Mouse (Mus musculus) gastrocnemius, postnatal 36 days (tissue): ENCODE data around the gene Trim17. TPM values are rescaled to one million over a fixed set of nuclear protein-coding genes. Genes with fewer than 3 reads are reported as not detected.

Source experiments
- DNase-seq, 2 experiments: peaks; one replicate each; pipeline ENCODE4 v3.0.0; 2022
- intact Hi-C: fragments of 180-260 bp; cut with DNase I; formaldehyde crosslinking; loops from one replicate; pipeline ENCODE4 v1.15.1; 2025
- microRNA-seq, 2 experiments: library from miRNA; unstranded; fragments of <30 nt; microRNA quantifications; one replicate each; pipeline ENCODE4 v1.2.0; 2021
- total RNA-seq, 2 experiments: library from RNA; stranded (reverse); gene quantifications; 2 replicates each; pipeline ENCODE4 v1.2.3; 2021

Trim17 gene
- total RNA-seq, 2 experiments from 2014 or later: 0.13 to 0.17 TPM

DNA sequence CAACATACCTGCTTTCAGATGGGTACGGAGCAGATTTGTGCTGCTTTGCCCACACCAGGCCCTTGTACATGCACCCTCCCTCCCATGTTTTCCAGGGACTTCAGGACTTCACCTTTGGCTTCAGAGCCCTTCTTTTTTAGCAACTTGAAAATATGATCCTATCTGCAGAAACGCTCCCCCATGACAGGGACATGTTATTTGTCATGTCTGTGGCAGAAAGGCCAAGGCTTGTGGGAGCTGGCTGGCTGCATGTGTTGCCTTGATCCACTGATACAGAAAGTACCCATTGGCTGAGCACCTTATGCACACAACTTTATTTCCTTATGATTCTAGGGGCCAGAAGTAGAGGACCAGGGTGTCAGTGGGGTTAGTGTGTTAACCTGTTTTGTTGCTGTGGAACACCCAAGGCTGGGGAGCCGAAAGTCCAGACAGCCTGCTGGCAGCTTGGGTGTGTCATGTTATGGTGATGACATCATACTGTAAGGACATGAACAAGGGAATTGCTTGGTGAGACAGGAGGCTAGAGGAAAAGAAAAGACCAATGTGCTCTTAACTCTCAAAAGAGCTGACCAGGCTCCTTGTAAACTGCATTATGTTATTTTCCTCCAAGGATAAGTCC, 30.9 kb downstream of the Trim17 start:
- intact Hi-C loops: no loop called here
- DNase-seq: no peak

DNA sequence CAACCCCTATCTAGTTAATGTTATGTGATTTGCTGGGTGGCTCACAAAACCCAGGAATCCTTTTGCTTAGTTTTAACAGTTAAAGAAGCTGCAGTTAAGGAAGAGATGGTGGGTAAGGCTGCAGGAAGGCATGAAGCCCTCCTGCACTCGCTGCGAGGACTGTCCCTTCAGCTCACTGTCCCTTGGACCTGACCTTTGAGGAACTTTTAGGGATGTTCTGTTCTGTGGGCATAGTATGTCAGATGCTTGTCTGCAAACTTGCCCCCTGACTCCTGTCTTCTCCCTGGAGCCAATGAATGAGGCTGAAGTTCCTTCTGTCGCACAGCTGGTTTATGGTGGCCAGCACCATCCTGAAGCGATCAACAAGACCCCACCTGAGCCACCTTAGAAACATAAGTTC, 34.7 kb downstream of the Trim17 start:
- intact Hi-C loops: no loop called here
- DNase-seq: no peak

- DNase-seq: no peak
- intact Hi-C loops: no loop called here
Observed at GRCm38 (mm10) chr11:58990141-58990540, 35.7 kb downstream of the Trim17 start.

DNA sequence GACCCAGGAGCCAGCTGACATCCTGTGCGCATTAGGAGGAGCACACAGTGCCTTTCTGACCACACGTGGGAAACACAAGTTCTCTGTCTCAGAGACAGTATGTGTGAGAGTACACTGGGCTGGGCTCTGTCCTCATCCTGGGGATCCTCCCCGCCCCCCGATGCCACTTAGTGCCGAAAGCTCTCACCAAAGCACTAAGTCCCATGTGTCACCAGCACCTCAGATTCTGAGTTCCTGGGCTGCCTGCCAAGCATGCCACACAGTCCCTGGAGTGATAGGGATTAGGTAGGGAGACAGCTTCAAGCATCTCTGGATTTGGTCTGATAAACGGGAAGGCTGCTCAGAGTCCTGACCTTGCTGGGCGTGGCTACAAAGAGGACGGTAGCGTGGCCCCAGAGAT, 36.3 kb downstream of the Trim17 start:
- no peak for DNase-seq
- intact Hi-C loops: no loop called here

- intact Hi-C loops: no loop called here
Observed at GRCm38 (mm10) chr11:58991911-58992310, 37.4 kb downstream of the Trim17 start.

GRCm38 (mm10) chr11:58993091-58993670, 38.7 kb downstream of the Trim17 start:
- no peak for DNase-seq
- intact Hi-C loops: no loop called here

More at GRCm38 (mm10) chr11:58991911-58992310, 37.4 kb downstream of the Trim17 start:
- no peak for DNase-seq

GRCm38 (mm10) chr11:58994337-58994826, 39.9 kb downstream of the Trim17 start:
- DNase-seq: no peak
- intact Hi-C loops: no loop called here

- DNase-seq: no peak
- intact Hi-C loops: no loop called here
Observed at GRCm38 (mm10) chr11:58995061-58995806, 40.7 kb downstream of the Trim17 start.

- intact Hi-C loops: no loop called here
- no peak for DNase-seq
Observed at GRCm38 (mm10) chr11:58995807-58996370, 41.4 kb downstream of the Trim17 start.

DNA sequence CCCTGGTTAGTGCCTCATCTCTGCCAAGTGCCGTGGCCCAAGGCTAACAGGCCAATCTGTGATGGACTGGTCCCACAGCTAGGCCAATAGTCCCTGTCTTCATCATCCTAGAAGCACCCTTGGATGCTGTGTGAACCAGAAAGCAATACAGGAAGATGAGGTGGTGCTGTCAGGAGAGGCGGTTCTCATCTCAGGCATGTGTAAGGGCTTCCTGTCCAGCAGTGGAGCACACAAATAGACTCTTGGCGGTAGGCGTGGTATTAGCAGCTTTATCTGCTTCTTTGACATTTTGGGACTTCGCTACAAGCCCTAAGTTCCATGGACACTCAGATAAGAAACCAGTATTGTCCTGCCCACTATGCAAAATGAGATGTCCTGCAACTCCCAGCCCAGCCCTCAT, 43.1 kb downstream of the Trim17 start:
- intact Hi-C loops: no loop called here
- DNase-seq: no peak

DNA sequence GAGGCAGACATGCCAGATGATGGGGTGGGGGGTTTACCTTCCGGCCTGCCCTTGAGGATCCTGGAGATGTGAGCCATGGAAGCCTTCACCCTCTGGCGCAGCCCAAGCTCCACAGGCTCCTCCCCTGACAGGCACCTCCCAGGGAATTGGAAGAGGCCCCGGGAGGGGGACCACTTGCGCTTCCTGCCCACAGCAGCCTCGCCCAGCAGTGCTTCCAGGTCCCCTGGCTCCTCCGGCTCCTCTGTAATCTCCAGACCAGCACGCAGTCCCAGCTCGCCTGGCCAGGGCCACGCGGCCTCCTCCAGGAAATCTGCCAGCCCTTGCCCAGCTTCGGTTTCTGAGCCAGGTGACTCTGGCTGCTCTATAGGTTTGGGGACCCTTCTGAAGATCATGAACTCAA, 44.7 kb downstream of the Trim17 start:
- intact Hi-C loops: no loop called here
- DNase-seq: no peak

- DNase-seq: no peak
- intact Hi-C loops: no loop called here
Observed at GRCm38 (mm10) chr11:58999830-59000229, 45.3 kb downstream of the Trim17 start.

GRCm38 (mm10) chr11:59000635-59001034, 46.1 kb downstream of the Trim17 start:
- intact Hi-C loops: no loop called here
- DNase-seq: no peak

DNA sequence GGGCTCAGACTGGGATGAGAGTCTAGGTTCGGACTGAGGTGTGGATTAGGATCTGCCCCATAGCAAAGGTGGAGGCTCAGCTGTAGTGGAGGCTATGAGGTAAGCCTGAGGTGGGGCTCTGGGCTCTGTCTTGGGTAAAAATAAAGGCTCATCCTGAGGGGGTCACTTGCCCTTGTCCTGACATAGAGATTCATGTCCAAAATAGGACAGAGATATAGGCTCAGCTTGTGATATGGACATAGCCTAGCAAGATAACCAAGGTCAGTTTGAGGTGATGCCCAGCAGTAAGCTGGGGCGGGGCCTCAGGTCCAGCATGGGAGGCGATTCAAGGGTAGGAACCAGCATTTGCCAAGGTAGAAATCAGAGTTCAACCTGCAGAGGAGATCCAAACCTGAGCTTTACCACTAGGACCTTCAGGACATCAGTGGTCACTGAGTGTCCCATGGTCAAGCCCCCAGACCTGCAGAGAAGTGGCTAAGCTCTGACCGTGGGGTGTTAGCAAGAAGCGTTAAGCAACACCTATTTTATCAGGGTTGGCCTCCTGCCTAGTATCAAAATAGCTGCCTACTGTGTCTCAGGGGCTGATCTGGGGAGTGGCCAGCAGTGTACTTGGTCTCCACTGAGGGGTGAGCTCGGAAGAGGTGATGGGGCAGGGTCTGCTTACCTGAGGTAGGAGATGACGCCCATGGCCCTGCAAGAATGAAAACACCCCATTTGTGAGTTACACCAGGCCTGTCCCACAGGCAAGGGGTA, 48.0 kb downstream of the Trim17 start:
- intact Hi-C loops: no loop called here
- no peak for DNase-seq

GRCm38 (mm10) chr11:59015052-59015451, 60.6 kb downstream of the Trim17 start:
- no peak for DNase-seq

More at GRCm38 (mm10) chr11:59015052-59015451, 60.6 kb downstream of the Trim17 start:
- intact Hi-C loops: no loop called here

Small RNA genes within 50 kb of the gene (microRNA-seq; reads per million reads assigned to microRNA genes)
- gene Gm44313: 0 to 0.74 reads per million in 2 experiments

Other genes with a start within 250 kb of the Trim17 start
- not detected for gene Olfr318, start 230.7 kb upstream of the Trim17 start, total RNA-seq
- not detected for gene Olfr317, start 215.5 kb upstream of the Trim17 start, total RNA-seq
- gene Olfr316, start 202.0 kb upstream of the Trim17 start, total RNA-seq: not detected
- not detected for gene Olfr315, start 181.5 kb upstream of the Trim17 start, total RNA-seq
- gene Olfr314, start 171.7 kb upstream of the Trim17 start, total RNA-seq: not detected
- gene Fam183b, start 152.7 kb upstream of the Trim17 start, total RNA-seq: not detected
- not detected for gene Olfr313, start 139.7 kb upstream of the Trim17 start, total RNA-seq
- not detected for gene Olfr312, start 125.4 kb upstream of the Trim17 start, total RNA-seq
- gene Olfr311, start 115.4 kb upstream of the Trim17 start, total RNA-seq: not detected
- gene Gm12258, start 107.5 kb upstream of the Trim17 start, total RNA-seq: 1 to 10 TPM in 1 of 2 experiments, under 1 TPM in 1; 0.69 to 1.1 TPM
- 1 to 10 TPM in 1 of 2 experiments, under 1 TPM in 1; 0.74 to 1.2 TPM for gene 2810021J22Rik, start 87.5 kb upstream of the Trim17 start, total RNA-seq
- 1 to 10 TPM; 2.0 to 3.2 TPM for gene Zfp39, start 50.5 kb upstream of the Trim17 start, total RNA-seq
- not detected for gene Btnl10, start 36.8 kb upstream of the Trim17 start, total RNA-seq
- gene Rnf187, start 15.8 kb upstream of the Trim17 start, total RNA-seq: 10 to 100 TPM; 86.9 to 96.5 TPM
- gene Hist3h2ba, start 5.8 kb upstream of the Trim17 start, total RNA-seq: 1 to 10 TPM; 1.1 to 1.5 TPM
- gene Hist3h2a, start within 50 bp of the Trim17 start, total RNA-seq: 10 to 100 TPM in 1 of 2 experiments, 1 to 10 TPM in 1; 9.5 to 10.5 TPM
- 1 to 10 TPM; 5.6 to 7.4 TPM for gene Trim11, start 23.4 kb downstream of the Trim17 start, total RNA-seq
- 1,000 to 10,000 TPM; 1,369 to 1,614 TPM for gene Obscn, start 181.7 kb downstream of the Trim17 start, total RNA-seq
- gene Iba57, start 209.1 kb downstream of the Trim17 start, total RNA-seq: 10 to 100 TPM in 1 of 2 experiments, 1 to 10 TPM in 1; 7.4 to 10.4 TPM
- under 1 TPM; 0.23 to 0.42 TPM for gene Gjc2, start 228.5 kb downstream of the Trim17 start, total RNA-seq
- gene Guk1, start 237.5 kb downstream of the Trim17 start, total RNA-seq: 10 to 100 TPM; 21.2 to 24.7 TPM
- gene Mrpl55, start 247.8 kb downstream of the Trim17 start, total RNA-seq: 10 to 100 TPM; 47.5 to 49.6 TPM